Mouse (Mus musculus): ENCODE results near the gene Prkar1a. TPM values are rescaled to one million over a fixed set of nuclear protein-coding genes. Genes with fewer than 3 reads are reported as not detected.

Gene Prkar1a
- polyA plus RNA-seq, 1 experiment from 2014 or later, result 496 TPM

- Histone ChIP-seq H3K4me3 (no peak overlapping the region), H3K9me3 (no peaks in the 10 kb centered on the region), H3K27me3 (no peaks in the 10 kb centered on the region), H3K4me2 (replicated peaks) (no peak overlapping the region), H3K4me1 (no peaks in the 10 kb centered on the region; the same call in 1 of the 2 replicates), H3K9ac (replicated peaks) (no peak overlapping the region), H3K36me3 (peaks cover 57% of the 10 kb centered on the region), H3K27ac (replicated peaks) (no peak overlapping the region)
- ATAC-seq (replicated peaks), result no peak
- 85% methylated on average over 8 of the region's 8 CpGs for WGBS
Measured at GRCm38 (mm10) chr11:109669149-109669708, 20.0 kb downstream of the Prkar1a start.

GRCm38 (mm10) chr11:109670026-109670916, 21.1 kb downstream of the Prkar1a start:
- peak; percentile 80 for ATAC-seq (replicated peaks)
- Histone ChIP-seq H3K4me3 (no peak overlapping the region), H3K4me2 (replicated peaks) (no peak overlapping the region), H3K9ac (replicated peaks) (no peak overlapping the region), H3K27me3 (no peaks in the 10 kb centered on the region), H3K9me3 (no peaks in the 10 kb centered on the region), H3K4me1 (no peaks in the 10 kb centered on the region; the same call in 1 of the 2 replicates), H3K27ac (replicated peaks) (peak overlapping the region; percentile 49; the same call in 1 of the 2 replicates), H3K36me3 (peaks cover 48% of the 10 kb centered on the region)
- WGBS, result 64% methylated on average over 14 of the region's 14 CpGs

DNA sequence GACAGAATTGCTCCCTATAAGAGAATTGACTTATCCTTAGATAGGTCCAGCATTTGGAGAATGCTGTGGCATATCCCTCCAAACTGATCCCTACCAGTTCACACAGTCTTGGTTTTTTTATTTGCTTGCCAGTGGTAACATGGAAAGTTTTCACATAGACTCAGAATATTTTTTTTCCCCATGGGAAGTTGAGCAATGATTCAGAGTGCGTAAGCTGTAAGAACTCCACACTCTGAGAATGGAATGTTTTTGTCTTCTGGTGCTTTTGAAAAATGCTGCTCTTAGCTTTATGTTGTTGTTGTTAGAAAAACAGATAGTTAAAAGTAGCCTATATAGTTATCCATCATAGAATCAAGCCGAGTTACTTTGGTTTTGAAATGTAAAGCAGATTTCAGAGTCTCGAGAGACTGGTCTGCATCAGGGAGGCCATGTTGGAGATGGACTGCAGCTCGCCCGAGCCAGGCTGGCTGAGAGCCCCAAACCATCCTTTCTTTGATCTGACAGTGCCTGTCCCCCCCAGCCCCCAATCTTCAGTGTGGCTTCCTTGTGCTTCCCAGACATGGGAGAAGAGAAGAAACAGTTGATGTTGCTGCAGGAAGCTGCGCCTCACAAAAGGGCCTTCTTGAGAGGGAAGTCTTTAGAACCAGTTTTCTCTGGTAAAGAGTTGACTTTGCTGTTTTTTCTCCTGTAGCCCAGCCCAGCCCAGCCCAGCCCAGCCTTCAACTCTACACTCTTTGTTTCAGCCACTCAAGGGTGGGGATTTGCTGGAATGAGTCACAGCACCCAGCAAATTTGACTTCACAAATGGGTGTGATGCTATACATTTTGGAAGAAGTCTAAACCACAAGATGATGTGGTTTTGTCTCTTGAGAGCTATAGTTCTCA, 22.2 kb downstream of the Prkar1a start:
- H3K4me3 ChIP-seq, result no peak overlapping the region
- no peaks in the 10 kb centered on the region for H3K9me3 ChIP-seq
- H3K27me3 ChIP-seq, result no peaks in the 10 kb centered on the region
- no peak overlapping the region for H3K27ac ChIP-seq (replicated peaks)
- 84% methylated on average over 6 of the region's 6 CpGs for WGBS
- no peak overlapping the region for H3K4me2 ChIP-seq (replicated peaks)
- no peak overlapping the region for H3K9ac ChIP-seq (replicated peaks)
- H3K36me3 ChIP-seq, result peaks cover 37% of the 10 kb centered on the region
- H3K4me1 ChIP-seq, result no peaks in the 10 kb centered on the region; the same call in 1 of the 2 replicates
- no peak for ATAC-seq (replicated peaks)

DNA sequence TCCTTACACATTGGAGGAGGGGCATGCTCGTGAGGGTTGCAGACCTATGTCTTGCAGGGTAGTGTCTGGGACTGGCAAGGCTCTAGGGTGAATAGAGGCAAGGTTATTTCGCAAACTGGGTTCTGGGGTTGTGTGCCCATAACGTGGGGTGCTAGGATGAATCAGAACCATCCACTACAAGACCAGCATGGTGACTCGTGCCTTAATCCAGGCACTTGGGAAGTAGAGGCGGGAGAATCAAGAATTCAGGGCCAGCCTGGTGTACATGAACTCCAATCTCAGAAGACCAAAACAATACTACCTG, 22.8 kb downstream of the Prkar1a start:
- peaks cover 31% of the 10 kb centered on the region for H3K36me3 ChIP-seq
- ATAC-seq (replicated peaks), result no peak
- H3K4me2 ChIP-seq (replicated peaks), result no peak overlapping the region
- H3K4me1 ChIP-seq, result no peaks in the 10 kb centered on the region; the same call in 1 of the 2 replicates
- no peak overlapping the region for H3K4me3 ChIP-seq
- H3K9me3 ChIP-seq, result no peaks in the 10 kb centered on the region
- no peak overlapping the region for H3K9ac ChIP-seq (replicated peaks)
- H3K27ac ChIP-seq (replicated peaks), result no peak overlapping the region
- no peaks in the 10 kb centered on the region for H3K27me3 ChIP-seq
- WGBS, result 90% methylated on average over 5 of the region's 5 CpGs

DNA sequence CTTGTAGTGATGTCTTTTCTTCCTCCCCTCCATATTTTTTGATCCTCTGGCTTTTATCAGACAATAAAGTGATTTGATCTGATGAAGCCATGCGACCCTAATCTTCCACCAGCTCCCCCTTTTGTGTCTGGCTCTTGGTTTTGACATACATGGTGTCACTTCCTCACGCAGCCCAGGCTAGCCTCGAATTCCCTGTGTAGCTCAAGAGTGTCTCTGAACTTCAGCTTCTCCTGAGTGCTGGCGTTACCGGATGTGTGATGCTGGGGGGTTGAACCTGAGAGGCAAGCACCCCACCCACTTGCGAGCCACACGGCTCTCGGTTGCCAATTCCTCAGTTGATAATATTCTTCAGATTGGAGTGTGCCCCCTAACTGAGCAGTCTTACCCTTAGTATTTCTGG, 23.2 kb downstream of the Prkar1a start:
- WGBS, result 92% methylated on average over 8 of the region's 8 CpGs
- Histone ChIP-seq H3K9me3 (no peaks in the 10 kb centered on the region), H3K27ac (replicated peaks) (no peak overlapping the region), H3K4me3 (no peak overlapping the region), H3K36me3 (peaks cover 27% of the 10 kb centered on the region), H3K9ac (replicated peaks) (no peak overlapping the region), H3K27me3 (no peaks in the 10 kb centered on the region), H3K4me1 (no peaks in the 10 kb centered on the region; the same call in 1 of the 2 replicates), H3K4me2 (replicated peaks) (no peak overlapping the region)
- no peak for ATAC-seq (replicated peaks)

DNA sequence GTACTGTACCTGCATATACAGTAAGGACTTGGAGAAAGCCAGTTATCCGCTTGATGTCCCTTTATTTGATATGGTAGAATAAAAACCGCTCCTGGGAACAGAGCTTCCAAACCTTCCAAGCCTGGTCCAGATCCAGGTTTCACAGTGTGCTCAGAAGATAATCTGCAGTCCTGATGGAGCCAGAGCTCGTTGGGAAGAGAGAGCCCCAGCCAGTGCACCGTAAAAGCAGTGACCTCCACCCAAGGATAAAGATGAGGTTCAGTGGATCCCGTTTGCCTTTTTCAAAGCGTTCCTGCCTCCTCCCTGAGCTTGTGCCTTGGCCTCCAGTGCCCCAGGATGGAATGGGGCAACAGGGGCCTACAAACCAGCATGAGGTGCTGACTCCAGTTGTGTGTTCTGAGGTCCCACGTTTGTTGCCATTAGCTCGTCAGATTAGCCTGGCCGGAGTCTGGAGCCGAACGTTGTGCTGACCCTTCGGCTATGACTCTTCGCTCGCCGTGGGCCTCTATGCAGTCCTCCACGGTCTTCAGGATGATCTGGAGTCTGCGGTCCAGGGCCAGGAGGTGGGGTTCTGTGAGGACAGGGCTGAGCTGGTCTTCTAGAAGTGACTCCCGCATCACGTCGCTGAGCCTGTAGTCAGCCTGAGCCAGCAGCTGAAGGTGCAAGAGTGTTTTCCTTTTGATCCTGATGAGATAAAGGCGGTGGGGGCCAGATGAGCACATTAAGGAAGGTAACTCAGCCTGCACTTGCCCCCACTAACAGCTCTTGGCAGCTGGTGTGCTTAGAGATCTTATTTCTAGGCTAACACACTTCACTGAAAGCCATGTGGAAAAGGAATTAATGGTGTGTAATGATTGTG, 23.9 kb downstream of the Prkar1a start:
- ATAC-seq (replicated peaks), result no peak
- Histone ChIP-seq H3K4me2 (replicated peaks) (no peak overlapping the region), H3K4me3 (no peak overlapping the region), H3K9me3 (no peaks in the 10 kb centered on the region), H3K27me3 (no peaks in the 10 kb centered on the region), H3K27ac (replicated peaks) (no peak overlapping the region), H3K36me3 (peaks cover 19% of the 10 kb centered on the region), H3K4me1 (no peaks in the 10 kb centered on the region; the same call in 1 of the 2 replicates), H3K9ac (replicated peaks) (no peak overlapping the region)
- WGBS, result 78% methylated on average over 21 of the region's 21 CpGs

DNA sequence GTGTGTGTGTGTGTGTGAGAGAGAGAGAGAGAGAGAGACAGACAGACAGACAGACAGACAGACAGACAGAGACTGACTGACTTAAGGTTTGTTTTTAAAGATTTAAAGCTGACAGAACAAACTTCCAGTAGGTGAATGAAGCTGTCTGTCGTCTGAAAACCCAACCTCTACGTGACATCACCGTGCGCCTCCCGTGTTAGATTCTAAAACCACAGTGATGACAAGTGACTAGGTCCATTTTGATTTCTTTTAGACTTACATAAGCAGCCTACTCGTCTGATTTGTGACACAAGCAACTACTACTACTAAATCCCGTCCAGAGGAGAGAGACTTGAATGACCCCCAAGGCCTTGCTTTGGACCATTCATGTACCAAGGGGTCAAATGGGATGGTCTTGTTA, 24.5 kb downstream of the Prkar1a start:
- 87% methylated on average over 7 of the region's 7 CpGs for WGBS
- Histone ChIP-seq H3K4me1 (no peaks in the 10 kb centered on the region; the same call in 1 of the 2 replicates), H3K36me3 (peaks cover 15% of the 10 kb centered on the region)

DNA sequence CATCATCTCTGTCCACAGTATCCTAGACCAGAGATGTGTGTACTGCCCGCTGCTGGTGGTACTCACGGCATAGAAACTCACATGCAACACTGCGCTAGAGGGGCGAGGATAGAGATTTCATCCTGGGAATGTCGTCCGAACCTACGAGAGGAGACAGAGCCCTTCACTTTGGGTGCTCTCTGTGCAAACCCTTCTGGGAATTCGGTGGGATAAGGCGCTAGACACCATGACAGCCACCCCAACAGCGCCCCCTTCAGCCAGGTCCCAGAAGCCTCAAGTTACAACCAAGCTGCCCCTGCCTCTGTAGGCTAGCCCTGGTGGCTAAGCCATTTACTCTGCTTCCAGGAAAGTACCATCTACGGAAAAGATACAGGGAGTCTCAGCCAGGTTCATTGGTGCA, 25.3 kb downstream of the Prkar1a start:
- H3K27me3 ChIP-seq, result no peaks in the 10 kb centered on the region
- no peak for ATAC-seq (replicated peaks)
- no peaks in the 10 kb centered on the region for H3K9me3 ChIP-seq
- H3K36me3 ChIP-seq, result peaks cover 11% of the 10 kb centered on the region
- H3K4me3 ChIP-seq, result no peak overlapping the region
- 82% methylated on average over 11 of the region's 11 CpGs for WGBS
- no peak overlapping the region for H3K27ac ChIP-seq (replicated peaks)
- no peak overlapping the region for H3K9ac ChIP-seq (replicated peaks)
- H3K4me2 ChIP-seq (replicated peaks), result no peak overlapping the region
- no peaks in the 10 kb centered on the region; the same call in 1 of the 2 replicates for H3K4me1 ChIP-seq

More for the DNA sequence above, 24.5 kb downstream of the Prkar1a start:
- Histone ChIP-seq H3K4me3 (no peak overlapping the region), H3K27me3 (no peaks in the 10 kb centered on the region), H3K9me3 (no peaks in the 10 kb centered on the region), H3K4me2 (replicated peaks) (no peak overlapping the region), H3K27ac (replicated peaks) (no peak overlapping the region), H3K9ac (replicated peaks) (no peak overlapping the region)
- ATAC-seq (replicated peaks), result no peak

DNA sequence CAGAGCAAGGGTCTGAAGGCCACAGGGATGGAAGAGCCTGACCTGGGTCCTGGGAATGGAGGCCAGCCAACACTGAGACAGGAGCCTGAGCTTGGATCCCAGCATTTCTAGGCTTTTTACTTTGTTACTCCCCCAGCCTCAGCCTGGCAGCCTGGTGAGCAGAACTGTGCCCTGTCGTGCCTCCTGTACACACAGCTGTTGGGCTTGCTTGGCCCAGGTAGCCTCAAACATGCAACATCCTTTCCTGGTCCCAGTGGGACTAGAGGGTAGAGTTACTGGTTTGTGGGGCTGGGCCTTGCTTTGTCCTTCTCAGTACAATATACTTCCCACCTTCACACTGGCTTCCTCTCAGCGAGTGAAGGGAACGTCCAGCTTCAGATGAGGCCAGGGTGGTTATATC, 26.0 kb downstream of the Prkar1a start:
- WGBS, result 85% methylated on average over 3 of the region's 3 CpGs
- Histone ChIP-seq H3K27me3 (no peaks in the 10 kb centered on the region), H3K9ac (replicated peaks) (no peak overlapping the region), H3K4me2 (replicated peaks) (no peak overlapping the region), H3K36me3 (peaks cover 5% of the 10 kb centered on the region), H3K4me3 (no peak overlapping the region), H3K9me3 (no peaks in the 10 kb centered on the region), H3K4me1 (no peaks in the 10 kb centered on the region; the same call in 1 of the 2 replicates), H3K27ac (replicated peaks) (no peak overlapping the region)
- no peak for ATAC-seq (replicated peaks)

GRCm38 (mm10) chr11:109675771-109676170, 26.6 kb downstream of the Prkar1a start:
- Histone ChIP-seq H3K4me3 (no peak overlapping the region), H3K9ac (replicated peaks) (no peak overlapping the region), H3K36me3 (0 out of 2 replicates have a peak, but pooled peaks cover under 1% of the 10 kb centered on the region), H3K4me2 (replicated peaks) (no peak overlapping the region), H3K4me1 (no peaks in the 10 kb centered on the region), H3K9me3 (no peaks in the 10 kb centered on the region), H3K27me3 (no peaks in the 10 kb centered on the region), H3K27ac (replicated peaks) (no peak overlapping the region)
- no peak for ATAC-seq (replicated peaks)
- 85% methylated on average over 9 of the region's 9 CpGs for WGBS

GRCm38 (mm10) chr11:109676621-109677373, 27.6 kb downstream of the Prkar1a start:
- Histone ChIP-seq H3K36me3 (no peaks in the 10 kb centered on the region), H3K9ac (replicated peaks) (no peak overlapping the region), H3K9me3 (no peaks in the 10 kb centered on the region)

More at GRCm38 (mm10) chr11:109676621-109677373, 27.6 kb downstream of the Prkar1a start:
- H3K4me2 ChIP-seq (replicated peaks), result no peak overlapping the region
- no peak overlapping the region for H3K27ac ChIP-seq (replicated peaks)
- no peak for ATAC-seq (replicated peaks)
- 45% methylated on average over 12 of the region's 12 CpGs for WGBS
- H3K4me1 ChIP-seq, result no peaks in the 10 kb centered on the region
- H3K27me3 ChIP-seq, result no peaks in the 10 kb centered on the region
- no peak overlapping the region for H3K4me3 ChIP-seq

All from forebrain, embryonic 15.5 days (tissue).